Comparison of ENCODE assay signal across 9 mouse cellular contexts in the genomic region with DNA sequence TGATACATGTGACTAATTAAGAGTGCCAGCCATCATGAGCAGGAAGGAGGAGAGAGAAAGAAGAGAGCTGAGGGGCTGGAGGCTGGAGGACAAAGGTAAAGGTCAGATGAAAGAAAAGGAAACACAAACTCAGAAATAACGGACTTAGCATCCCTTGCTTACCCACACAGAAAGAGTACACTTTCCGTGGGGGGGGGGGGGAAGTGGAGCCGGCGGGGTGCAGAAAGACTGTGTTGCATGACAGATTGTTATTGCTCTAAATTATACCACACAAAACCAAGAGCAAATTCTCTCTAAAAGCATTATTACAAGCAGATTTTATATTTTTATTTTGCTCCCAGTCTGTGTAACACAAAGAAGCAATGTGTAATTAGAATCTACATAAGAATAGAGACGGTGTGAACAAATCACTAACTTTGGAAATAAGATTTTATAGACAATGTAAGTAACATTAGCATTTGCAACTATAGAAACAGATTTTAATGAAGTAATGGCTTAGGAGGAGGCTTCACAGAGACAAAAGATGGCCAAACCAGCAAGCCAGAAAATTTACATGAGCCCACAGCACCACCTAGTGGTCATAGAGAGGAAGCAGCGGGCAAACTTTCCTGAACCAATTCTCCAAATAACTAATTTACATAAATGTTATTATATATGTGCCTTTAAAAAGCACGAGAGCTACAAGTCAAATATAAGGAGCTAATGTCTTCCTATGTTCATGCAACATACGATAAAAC.
DNase-seq lines count a peak whose midpoint lies in the region; ATAC-seq and TF ChIP-seq lines count a peak whose summit lies in the region.
"Had no signal": no experiment of that assay in that cellular context is flagged by ENCODE, and none has a peak within 500 bp of the region (broad histone marks: within the 10 kb centered on the region; RNA-seq: fewer than 3 reads in every experiment).

No protein-coding gene starts in this region.

- H3K4me3 ChIP-seq in hindbrain, embryonic 10.5 days, result no peak overlapping the region
- no peak overlapping the region for H3K4me3 ChIP-seq in hindbrain, embryonic 16.5 days (ENCODE audit: low read length)
- H3K4me3 ChIP-seq in G1E (ENCODE audit: low read depth, low read length), result no peak overlapping the region
- no peak overlapping the region for H3K4me3 ChIP-seq in cerebellum, adult 2 months (replicated peaks; ENCODE audit: insufficient read depth, low read depth, low read length)

- no peak for TF ChIP-seq POLR2A in cerebellum, adult 2 months (IDR thresholded peaks at IDR 0.05; ENCODE audit: borderline replicate concordance, insufficient read depth, low read length)

- no peak for ATAC-seq in hindbrain, embryonic 16.5 days
- ATAC-seq in G1E (ENCODE audit: extremely low read depth, insufficient number of reproducible peaks, low FRiP score, poor library complexity, severe bottlenecking), result no peak; the same call in 1 of the 2 replicates
- ATAC-seq in megakaryocyte progenitor cell, adult 5-6 weeks (replicated peaks; ENCODE audit: poor library complexity), result peak; percentile 83

- H3K36me3 ChIP-seq in hindbrain, embryonic 10.5 days, result no peaks in the 10 kb centered on the region
- no peaks in the 10 kb centered on the region for H3K36me3 ChIP-seq in hindbrain, embryonic 16.5 days (ENCODE audit: control insufficient read depth, insufficient read depth, low read length)
- no peaks in the 10 kb centered on the region for H3K36me3 ChIP-seq in G1E (replicated peaks)

- H3K4me2 ChIP-seq in hindbrain, embryonic 16.5 days (ENCODE audit: low read length), result no peak overlapping the region

- no peaks in the 10 kb centered on the region for H3K4me1 ChIP-seq in hindbrain, embryonic 10.5 days (replicated peaks)
- H3K4me1 ChIP-seq in hindbrain, embryonic 16.5 days (ENCODE audit: control insufficient read depth, insufficient read depth, low read depth, low read length), result no peaks in the 10 kb centered on the region
- no peaks in the 10 kb centered on the region for H3K4me1 ChIP-seq in G1E (ENCODE audit: insufficient read depth, low read depth, low read length)
- H3K4me1 ChIP-seq in cerebellum, adult 2 months (ENCODE audit: control insufficient read depth, insufficient read depth, low read length), result no peaks in the 10 kb centered on the region

- peak; percentile 62 for DNase-seq in hindbrain, embryonic 10.5 days (ENCODE audit: low spot score)
- DNase-seq in G1E (ENCODE audit: low spot score), result peak; percentile 17
- DNase-seq in cerebellum, adult 2 months, result peak; percentile 38 to 45
- peak; percentile 34 to 86 for DNase-seq in frontal cortex, adult 2 months (ENCODE audit: extremely low spot score in 1 of 2, low spot score in 1 of 2)
- DNase-seq in layer of hippocampus, adult 8-10 months (ENCODE audit: low spot score in 2 of 2), result peak; percentile 34 to 79
- peak; percentile 13 for DNase-seq in skeletal muscle tissue, adult 2 months (ENCODE audit: low read depth, low spot score)

- WGBS in hindbrain, embryonic 10.5 days, result 54% methylated on average over 8 of the region's 8 CpGs
- WGBS in hindbrain, embryonic 16.5 days, result 31% methylated on average over 8 of the region's 8 CpGs
- WGBS in cerebellum, adult 2 months, result 38% methylated on average over 8 of the region's 8 CpGs

- H3K27me3 ChIP-seq in hindbrain, embryonic 10.5 days (ENCODE audit: insufficient read depth, poor library complexity, severe bottlenecking), result no peaks in the 10 kb centered on the region
- H3K27me3 ChIP-seq in hindbrain, embryonic 16.5 days (replicated peaks; ENCODE audit: control insufficient read depth, insufficient read depth, low read length), result no peaks in the 10 kb centered on the region
- peaks cover 5% of the 10 kb centered on the region; the same call in 1 of the 2 replicates for H3K27me3 ChIP-seq in G1E (ENCODE audit: insufficient read depth, low read length)
- H3K27me3 ChIP-seq in cerebellum, adult 2 months (ENCODE audit: control insufficient read depth, insufficient read depth, low read length), result no peaks in the 10 kb centered on the region

- peak; percentile 56; the same call in 1 of the 2 replicates for TF ChIP-seq CTCF in G1E (IDR thresholded peaks at IDR 0.05; ENCODE audit: low read depth, low read length)
- peak; percentile 73 for TF ChIP-seq CTCF in cerebellum, adult 2 months (IDR thresholded peaks at IDR 0.05; ENCODE audit: borderline replicate concordance, insufficient read depth, low read depth, low read length)

- peak overlapping the region; percentile 76 for H3K27ac ChIP-seq in hindbrain, embryonic 10.5 days
- H3K27ac ChIP-seq in hindbrain, embryonic 16.5 days (ENCODE audit: low read depth, low read length), result no peak overlapping the region; the same call in 1 of the 2 replicates
- H3K27ac ChIP-seq in cerebellum, adult 2 months (ENCODE audit: insufficient read depth, low read length), result no peak overlapping the region
- H3K27ac ChIP-seq: macrophage had no signal

- 0 out of 2 replicates have a peak, but pooled peaks cover 5% of the 10 kb centered on the region for H3K9me3 ChIP-seq in hindbrain, embryonic 10.5 days
- H3K9me3 ChIP-seq in hindbrain, embryonic 16.5 days (ENCODE audit: control insufficient read depth, low read length), result no peaks in the 10 kb centered on the region
- H3K9me3 ChIP-seq in G1E (replicated peaks), result no peaks in the 10 kb centered on the region

- no peak overlapping the region for H3K9ac ChIP-seq in hindbrain, embryonic 16.5 days (ENCODE audit: low read depth, low read length)
